In genomic region chr7:101676762-101677308, GRCm38 (mm10) we compare ENCODE assay signal across 12 mouse cellular contexts. TPM values are rescaled to one million over a fixed set of nuclear protein-coding genes. Genes with fewer than 3 reads are reported as not detected.
A peak's percentile ranks its signal among the peaks of the same experiment; 100 is the strongest.
DNase-seq lines count a peak whose midpoint lies in the region; ATAC-seq and TF ChIP-seq lines count a peak whose summit lies in the region.
"Had no signal": no experiment of that assay in that cellular context is flagged by ENCODE, and none has a peak within 500 bp of the region (broad histone marks: within the 10 kb centered on the region; RNA-seq: fewer than 3 reads in every experiment).

No protein-coding gene starts in this region.

- no peak for TF ChIP-seq CTCF in heart, postnatal 0 days (IDR thresholded peaks at IDR 0.05; ENCODE audit: low read depth)
- no peak for TF ChIP-seq CTCF in ES-Bruce4 (IDR thresholded peaks at IDR 0.05; ENCODE audit: low read depth, low read length)

- intact Hi-C loops in heart, postnatal 14 days (cut with DNase I), result loop anchor here (5.0 kb wide), 1 partner anchor 220 kb away; no protein-coding TSS in a partner anchor

- peaks cover 45% of the 10 kb centered on the region for H3K4me1 ChIP-seq in heart, postnatal 0 days (ENCODE audit: control insufficient read depth, insufficient read depth)
- H3K4me1 ChIP-seq in ES-Bruce4 (ENCODE audit: control insufficient read depth, insufficient read depth, low read length), result peaks cover 2% of the 10 kb centered on the region
- H3K4me1 ChIP-seq in embryonic facial prominence, embryonic 12.5 days, result peaks cover 15% of the 10 kb centered on the region; the same call in 1 of the 2 replicates
- 0 out of 2 replicates have a peak, but pooled peaks cover 4% of the 10 kb centered on the region for H3K4me1 ChIP-seq in intestine, embryonic 16.5 days (ENCODE audit: control insufficient read depth, insufficient read depth, low read length)

- ATAC-seq in heart, postnatal 0 days (ENCODE audit: insufficient read depth, low read depth), result no peak
- ATAC-seq in embryonic facial prominence, embryonic 12.5 days (ENCODE audit: insufficient number of reproducible peaks, insufficient read depth, low FRiP score, low TSS enrichment), result no peak; the same call in 1 of the 2 replicates
- no peak for ATAC-seq in intestine, embryonic 16.5 days
- no peak for ATAC-seq in megakaryocyte progenitor cell, adult 5-6 weeks (replicated peaks; ENCODE audit: poor library complexity)

- WGBS in heart, postnatal 0 days, result 52% methylated on average over 3 of the region's 3 CpGs
- WGBS in embryonic facial prominence, embryonic 12.5 days, result 27% methylated on average over 3 of the region's 3 CpGs
- 44% methylated on average over 3 of the region's 3 CpGs for WGBS in intestine, embryonic 16.5 days

- no peaks in the 10 kb centered on the region for H3K36me3 ChIP-seq in heart, postnatal 0 days (replicated peaks; ENCODE audit: control insufficient read depth, insufficient read depth, low read length)
- no peaks in the 10 kb centered on the region for H3K36me3 ChIP-seq in ES-Bruce4 (ENCODE audit: control insufficient read depth, insufficient read depth, low read length, poor library complexity, severe bottlenecking)
- no peaks in the 10 kb centered on the region for H3K36me3 ChIP-seq in embryonic facial prominence, embryonic 12.5 days
- H3K36me3 ChIP-seq in intestine, embryonic 16.5 days (ENCODE audit: control insufficient read depth, insufficient read depth, low read length), result no peaks in the 10 kb centered on the region

- H3K4me3 ChIP-seq in heart, postnatal 0 days (ENCODE audit: low read depth, low read length), result no peak overlapping the region
- no peak overlapping the region for H3K4me3 ChIP-seq in ES-Bruce4 (ENCODE audit: low read depth, low read length)
- H3K4me3 ChIP-seq in embryonic facial prominence, embryonic 12.5 days, result no peak overlapping the region
- no peak overlapping the region for H3K4me3 ChIP-seq in intestine, embryonic 16.5 days (ENCODE audit: low read length)

- H3K27ac ChIP-seq in heart, postnatal 0 days (ENCODE audit: low read depth), result peak overlapping the region; percentile 68
- peak overlapping the region; percentile 59 for H3K27ac ChIP-seq in ES-Bruce4 (ENCODE audit: insufficient read depth, low read length)
- 0 out of 2 replicates have a peak overlapping the region, but pooled peaks have one; percentile 19 for H3K27ac ChIP-seq in embryonic facial prominence, embryonic 12.5 days
- H3K27ac ChIP-seq in intestine, embryonic 16.5 days (ENCODE audit: low read length), result no peak overlapping the region

- no peak for TF ChIP-seq POLR2A in ES-Bruce4 (IDR thresholded peaks at IDR 0.05; ENCODE audit: insufficient read depth, low read length)

- H3K9me3 ChIP-seq in heart, postnatal 0 days (replicated peaks; ENCODE audit: control insufficient read depth, low read length), result no peaks in the 10 kb centered on the region
- no peaks in the 10 kb centered on the region for H3K9me3 ChIP-seq in ES-Bruce4 (replicated peaks; ENCODE audit: control insufficient read depth, insufficient read depth, low read length, poor library complexity, severe bottlenecking)
- H3K9me3 ChIP-seq in embryonic facial prominence, embryonic 12.5 days, result no peaks in the 10 kb centered on the region
- no peaks in the 10 kb centered on the region for H3K9me3 ChIP-seq in intestine, embryonic 16.5 days (ENCODE audit: control insufficient read depth, low read length)

- H3K27me3 ChIP-seq in heart, postnatal 0 days (ENCODE audit: control insufficient read depth, insufficient read depth, low read length), result no peaks in the 10 kb centered on the region
- no peaks in the 10 kb centered on the region for H3K27me3 ChIP-seq in ES-Bruce4 (ENCODE audit: control insufficient read depth, insufficient read depth, low read length, poor library complexity, severe bottlenecking)
- H3K27me3 ChIP-seq in embryonic facial prominence, embryonic 12.5 days, result no peaks in the 10 kb centered on the region
- no peaks in the 10 kb centered on the region for H3K27me3 ChIP-seq in intestine, embryonic 16.5 days (replicated peaks; ENCODE audit: control insufficient read depth, insufficient read depth, low read length)
- H3K27me3 ChIP-seq: CH12.LX had no signal

- H3K4me2 ChIP-seq in heart, postnatal 0 days (ENCODE audit: low read depth, low read length), result 0 out of 2 replicates have a peak overlapping the region, but pooled peaks have one; percentile 8
- H3K4me2 ChIP-seq in embryonic facial prominence, embryonic 12.5 days (replicated peaks), result no peak overlapping the region
- H3K4me2 ChIP-seq in intestine, embryonic 16.5 days (ENCODE audit: low read depth, low read length), result no peak overlapping the region

- no peak for DNase-seq in heart, postnatal 0 days (ENCODE audit: low spot score)
- no peak for DNase-seq in heart, postnatal 14 days
- DNase-seq in right cerebral cortex, adult 18-20 months, result no peak
- DNase-seq in spleen, postnatal 4 days (ENCODE audit: low spot score in 2 of 2), result no peak
- DNase-seq: cerebellum, postnatal 14 days; gastrocnemius, postnatal 10 days; lung, postnatal 14 days had no signal

- no peak for TF ChIP-seq EP300 in heart, postnatal 0 days (IDR thresholded peaks at IDR 0.05; ENCODE audit: low read depth)
- TF ChIP-seq EP300 in ES-Bruce4 (IDR thresholded peaks at IDR 0.05; ENCODE audit: insufficient read depth, low read depth, low read length), result no peak; the same call in 1 of the 2 replicates

- H3K9ac ChIP-seq in heart, postnatal 0 days (replicated peaks; ENCODE audit: low read depth, low read length), result peak overlapping the region; percentile 20; the same call in 1 of the 2 replicates
- H3K9ac ChIP-seq in ES-Bruce4 (ENCODE audit: low read depth, poor library complexity, severe bottlenecking), result no peak overlapping the region
- H3K9ac ChIP-seq in embryonic facial prominence, embryonic 12.5 days, result no peak overlapping the region
- H3K9ac ChIP-seq in intestine, embryonic 16.5 days (ENCODE audit: low read depth, low read length), result peak overlapping the region; percentile 20; the same call in 1 of the 2 replicates

RNA-seq across cellular contexts. Expression of gene Clpb, which starts 13.4 kb away (rescaled TPM):
- total RNA-seq in heart, postnatal 0 days (2014; rRNA removed; ENCODE audit: low replicate concordance), result 42.2 and 84.6 TPM in 2 replicates
- 47.2 and 47.7 TPM in 2 replicates for polyA plus RNA-seq in heart, postnatal 0 days (2015; fragmentation: Nextera tagmentation; extraction: Ambion mirVana)
- total RNA-seq in heart, postnatal 14 days (2021), result 10 to 100 TPM; 61.6 to 69.5 TPM
- 55.0 and 58.9 TPM in 2 replicates for polyA plus RNA-seq in ES-Bruce4 (2011; ENCODE audit: insufficient read depth, insufficient read length, low read depth, missing spikeins)
- polyA plus RNA-seq in embryonic facial prominence, embryonic 12.5 days (2016; fragmentation: Nextera tagmentation; extraction: Ambion mirVana), result 48.0 and 51.2 TPM in 2 replicates
- polyA plus RNA-seq in intestine, embryonic 16.5 days (2015; fragmentation: Nextera tagmentation; extraction: Ambion mirVana), result 52.7 and 53.3 TPM in 2 replicates
- total RNA-seq in megakaryocyte progenitor cell, adult 5-6 weeks (2015), result 7.2 and 9.9 TPM in 2 replicates
- 32.9 and 45.8 TPM in 2 replicates for total RNA-seq in megakaryocyte progenitor cell, adult 5-6 weeks (2017)

Comparison
In these comparisons a context has a peak if more than half of its experiments do, and no peak if none do; other contexts are left out.
1. H3K9ac ChIP-seq: peak in heart, postnatal 0 days (single experiment) and intestine, embryonic 16.5 days (single experiment); none in ES-Bruce4 (single experiment) and embryonic facial prominence, embryonic 12.5 days (single experiment).